Mouse (Mus musculus): Measurements from ENCODE around the gene Cbr3.
"Not testable (repeated sequence)": the region's sequence is repeated elsewhere in the genome, so short reads cannot be mapped to it uniquely, and the experiment has no call there.

Cbr3 gene

DNA sequence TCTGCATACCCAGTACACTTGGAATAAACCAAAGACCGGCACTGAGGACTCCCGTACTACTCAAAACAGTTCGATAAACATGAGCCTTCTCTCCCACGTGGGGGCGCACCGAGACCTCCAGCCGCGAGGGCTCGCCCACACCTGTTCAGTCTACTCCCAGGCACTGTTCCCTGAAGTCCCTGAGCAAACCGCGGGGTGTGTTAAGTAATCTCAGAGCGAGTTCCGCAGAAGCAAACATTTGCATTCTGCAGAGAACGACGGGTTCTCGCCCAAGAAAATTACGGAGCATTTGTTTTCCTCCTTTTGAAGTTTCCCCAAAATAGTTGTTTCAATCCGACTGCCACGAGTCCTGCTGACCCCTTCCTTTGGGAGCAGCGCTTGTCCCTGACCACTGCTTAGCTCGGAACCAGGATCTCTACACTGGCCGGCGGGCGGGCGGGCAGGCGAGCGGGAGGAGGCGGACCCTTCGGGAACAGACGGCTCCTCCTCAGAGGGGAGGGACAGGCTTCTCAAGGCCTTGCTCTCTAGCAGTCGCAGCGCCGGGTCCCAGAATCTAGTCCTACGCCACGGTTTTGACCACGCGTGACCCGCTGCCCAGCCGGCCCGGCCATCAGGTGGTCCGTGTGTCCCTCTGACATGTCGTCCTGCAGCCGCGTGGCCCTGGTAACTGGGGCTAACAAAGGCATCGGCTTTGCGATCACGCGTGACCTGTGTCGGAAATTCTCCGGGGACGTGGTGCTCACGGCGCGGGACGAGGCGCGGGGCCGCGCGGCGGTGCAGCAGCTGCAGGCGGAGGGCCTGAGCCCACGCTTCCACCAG lies at the start of gene Cbr3:
Cbr3 (plus strand) TSS at position 527 of the 819 bp plus-strand sequence.
- peak; percentile 85 for DNase-seq (ENCODE audit: low spot score)

DNA sequence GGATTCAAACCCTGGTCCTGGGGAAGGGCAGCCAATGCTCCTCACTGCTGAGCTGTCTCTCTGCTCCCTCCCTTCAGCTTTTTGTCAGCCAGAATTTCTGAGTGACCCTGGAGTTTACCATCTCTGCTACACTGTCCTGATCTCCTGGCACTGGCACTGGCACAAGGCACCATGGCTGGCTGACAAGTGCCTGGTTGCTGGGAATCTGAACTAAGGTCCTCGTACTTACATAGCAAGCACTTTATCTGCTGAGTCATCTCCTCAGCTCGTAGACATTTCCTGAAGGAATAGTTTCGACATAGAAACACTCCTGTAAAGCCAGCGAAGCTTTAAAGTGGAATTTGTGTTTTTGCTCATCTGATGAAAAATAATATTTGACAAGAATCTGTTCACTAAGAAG lies 39.0 kb upstream of the Cbr3 start:
- DNase-seq (ENCODE audit: low spot score): peak; percentile 12

DNA sequence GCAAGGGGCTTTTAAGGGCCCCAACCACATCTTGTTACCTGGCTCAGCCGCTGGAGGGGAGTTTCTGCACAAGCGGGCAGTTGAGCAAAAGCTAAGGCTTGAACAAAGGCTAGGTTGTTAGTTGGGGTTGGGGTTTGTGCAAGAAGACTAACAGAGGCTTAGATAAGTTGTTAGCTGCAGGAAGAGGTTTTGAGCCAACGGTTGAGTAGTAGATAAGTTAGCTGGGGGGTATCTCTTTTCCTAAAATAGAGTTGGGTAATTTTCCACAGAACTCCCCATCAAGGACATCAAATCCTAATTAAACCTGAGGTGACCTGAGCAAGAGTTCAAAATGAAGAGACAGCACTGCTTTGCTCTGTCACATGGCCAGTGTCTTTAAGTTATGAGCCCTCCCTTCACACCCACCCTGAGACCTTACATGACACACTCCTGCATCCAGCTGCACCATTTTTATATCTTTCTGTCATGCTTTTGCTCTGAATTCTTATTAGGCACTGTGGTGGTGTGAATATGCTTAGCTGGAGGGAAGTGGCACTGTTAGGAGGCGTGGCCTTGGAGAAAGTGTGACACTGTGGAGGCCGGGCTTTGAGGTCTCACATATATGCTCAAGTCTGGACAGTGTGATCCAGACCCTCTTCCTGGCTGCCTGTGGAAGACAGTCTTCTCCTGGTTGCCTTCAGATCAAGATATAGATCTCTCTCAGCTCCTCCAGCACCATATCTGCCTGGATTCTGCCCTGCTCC lies 34.4 kb upstream of the Cbr3 start:
- no peak for DNase-seq (ENCODE audit: low spot score)

GRCm38 (mm10) chr16:93667976-93668375 lies 15.0 kb upstream of the Cbr3 start:
- no peak for DNase-seq (ENCODE audit: low spot score)

GRCm38 (mm10) chr16:93669521-93669920 lies 13.5 kb upstream of the Cbr3 start:
- DNase-seq (ENCODE audit: low spot score): no peak

DNA sequence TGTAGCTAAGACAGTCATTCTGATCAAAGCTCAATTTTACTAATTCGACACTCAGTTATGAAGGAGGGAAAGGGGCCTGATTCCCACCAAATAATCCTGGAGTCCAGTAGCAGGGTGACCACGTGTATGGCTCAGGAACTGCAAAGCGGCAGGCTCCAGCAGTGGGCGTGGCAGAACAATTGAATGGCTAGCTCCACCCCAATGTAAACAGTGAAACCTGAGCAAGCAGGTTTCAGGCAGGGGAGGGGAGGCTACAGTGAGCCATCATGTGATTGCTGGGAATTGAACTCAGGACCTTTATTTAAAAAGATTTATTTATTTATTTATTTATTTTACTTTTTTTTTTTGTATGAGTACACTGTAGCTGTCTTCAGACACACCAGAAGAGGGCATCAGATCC lies 12.5 kb upstream of the Cbr3 start:
- peak; percentile 9 for DNase-seq (ENCODE audit: low spot score)

GRCm38 (mm10) chr16:93671064-93671463 lies 12.0 kb upstream of the Cbr3 start:
- DNase-seq (ENCODE audit: low spot score): no peak

DNA sequence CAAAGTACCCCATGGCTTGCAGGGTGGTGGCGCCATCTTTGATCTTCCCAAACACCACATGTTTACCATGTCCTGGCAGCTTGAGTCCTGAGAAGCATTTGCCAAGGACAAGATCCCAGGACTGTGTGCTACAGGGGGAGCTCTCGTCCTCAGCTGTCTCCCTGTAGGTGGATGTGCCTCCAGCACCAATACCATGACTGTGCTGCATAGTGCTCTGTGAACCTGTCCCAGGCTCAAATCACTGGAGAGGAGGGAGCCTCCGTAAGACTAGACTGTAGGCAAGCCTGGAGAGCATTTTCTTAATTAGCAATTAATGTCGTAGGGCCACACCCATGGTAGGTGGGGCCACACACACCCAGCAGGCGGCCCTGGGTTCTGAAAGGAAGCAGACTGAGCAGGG lies 6.6 kb upstream of the Cbr3 start:
- DNase-seq (ENCODE audit: low spot score): no peak

- no peak for DNase-seq (ENCODE audit: low spot score)
These were observed 4.8 kb upstream of the Cbr3 start for GRCm38 (mm10) chr16:93678206-93678605.

- DNase-seq (ENCODE audit: low spot score): no peak
These were observed 3.9 kb upstream of the Cbr3 start for GRCm38 (mm10) chr16:93679165-93679564.

DNA sequence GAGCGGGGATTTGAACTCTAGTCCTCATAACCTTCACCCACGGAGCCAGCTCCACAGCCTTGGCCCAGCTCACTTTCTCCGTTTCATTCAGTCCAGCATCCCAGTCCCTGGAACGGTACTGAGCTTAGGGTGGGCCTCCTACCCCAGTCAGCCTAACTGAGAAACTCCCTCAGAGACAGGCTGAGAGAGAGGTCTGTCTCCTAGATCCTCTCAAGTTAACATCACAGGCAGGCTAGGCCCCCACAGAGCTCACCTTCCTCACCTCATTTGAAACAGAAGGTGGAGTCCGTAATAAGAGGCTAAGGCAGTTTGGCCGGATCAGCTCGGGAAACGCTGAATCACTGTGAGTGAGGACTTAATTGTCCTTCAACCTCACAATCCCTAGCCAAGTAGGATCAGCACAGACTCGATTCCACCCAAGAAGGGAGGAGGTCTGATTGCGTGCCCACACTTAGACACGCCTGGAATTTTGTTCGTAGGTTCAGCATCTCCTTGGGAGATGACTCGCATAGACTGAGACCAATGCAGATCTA lies 793 bp upstream of the Cbr3 start:
- no peak for DNase-seq (ENCODE audit: low spot score)

DNA sequence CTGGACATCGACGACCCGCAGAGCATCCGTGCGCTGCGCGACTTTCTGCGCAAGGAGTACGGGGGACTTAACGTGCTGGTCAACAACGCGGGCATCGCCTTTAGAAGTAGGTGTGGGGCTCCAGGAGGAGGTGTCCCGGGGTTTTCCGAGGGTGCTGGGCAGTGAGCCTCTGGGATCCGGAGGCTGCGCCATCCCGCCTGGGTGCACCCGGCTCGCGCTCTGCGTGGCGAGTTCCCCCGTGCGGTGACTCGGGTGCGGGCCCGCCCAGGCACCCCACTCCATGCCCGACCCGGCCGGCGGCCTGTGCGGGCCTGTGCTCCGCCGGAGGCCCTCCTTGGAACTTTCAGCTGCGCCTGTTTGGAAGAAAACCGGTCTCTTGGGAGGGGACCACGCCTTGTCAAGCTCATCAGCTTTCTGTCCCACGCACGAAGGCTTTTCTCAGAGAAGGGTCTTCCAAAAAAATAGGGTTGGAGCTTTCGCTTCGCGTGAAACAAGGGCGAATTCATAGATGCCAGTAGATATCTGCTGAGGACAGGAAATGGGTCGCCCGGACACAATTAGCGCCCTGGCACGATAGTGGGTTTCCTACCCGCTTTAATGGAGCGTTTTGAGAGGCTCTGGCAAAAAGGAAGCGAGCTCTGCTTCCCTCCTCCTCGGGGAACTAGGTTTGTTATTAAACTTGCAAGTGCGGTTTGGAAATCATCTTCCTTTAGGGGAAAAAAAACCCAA lies 657 bp downstream of the Cbr3 start:
- DNase-seq (ENCODE audit: low spot score): peak; percentile 10

- no peak for DNase-seq (ENCODE audit: low spot score)
These were observed 1.4 kb downstream of the Cbr3 start for GRCm38 (mm10) chr16:93684441-93684840.

DNA sequence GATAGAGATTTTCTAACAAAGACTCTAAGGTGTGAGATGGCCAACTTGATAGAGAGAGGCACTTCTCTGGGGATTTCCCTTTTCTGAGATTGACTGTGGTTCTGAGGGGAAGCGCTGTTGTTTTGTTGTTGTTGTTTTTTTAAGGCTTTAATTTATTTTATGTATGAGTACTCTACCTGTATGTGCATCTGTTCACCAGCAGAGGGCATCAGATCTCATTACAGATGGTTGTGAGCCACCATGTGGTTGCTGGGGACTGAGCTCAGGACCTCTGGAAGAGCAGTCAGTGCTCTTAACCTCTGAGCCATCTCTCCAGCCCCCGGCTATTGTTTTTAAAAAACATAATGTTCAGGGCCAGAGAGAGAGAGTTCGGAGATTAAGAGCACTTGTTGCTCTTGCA lies 2.8 kb downstream of the Cbr3 start:
- DNase-seq (ENCODE audit: low spot score): not testable (repeated sequence)

GRCm38 (mm10) chr16:93686421-93686820 lies 3.4 kb downstream of the Cbr3 start:
- DNase-seq (ENCODE audit: low spot score): no peak

DNA sequence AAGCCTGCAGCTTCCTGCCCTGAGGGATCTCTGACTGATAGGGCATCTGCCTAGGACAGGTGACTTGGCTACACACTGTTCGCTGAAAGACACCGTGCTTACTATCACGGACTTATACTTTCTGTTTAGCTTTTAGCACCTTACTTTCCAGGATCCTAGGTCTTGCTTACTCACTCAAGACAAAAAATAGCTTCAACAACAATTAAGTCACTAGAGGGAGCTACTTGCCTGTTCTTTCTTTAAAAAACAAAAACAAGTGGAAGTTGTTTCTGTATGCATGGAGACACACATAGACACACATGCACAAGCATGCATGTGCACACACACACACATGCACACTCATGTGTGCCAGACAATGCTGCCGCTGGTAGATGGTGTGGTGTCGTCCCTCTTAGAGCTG lies 3.9 kb downstream of the Cbr3 start:
- peak; percentile 60 for DNase-seq (ENCODE audit: low spot score)

DNA sequence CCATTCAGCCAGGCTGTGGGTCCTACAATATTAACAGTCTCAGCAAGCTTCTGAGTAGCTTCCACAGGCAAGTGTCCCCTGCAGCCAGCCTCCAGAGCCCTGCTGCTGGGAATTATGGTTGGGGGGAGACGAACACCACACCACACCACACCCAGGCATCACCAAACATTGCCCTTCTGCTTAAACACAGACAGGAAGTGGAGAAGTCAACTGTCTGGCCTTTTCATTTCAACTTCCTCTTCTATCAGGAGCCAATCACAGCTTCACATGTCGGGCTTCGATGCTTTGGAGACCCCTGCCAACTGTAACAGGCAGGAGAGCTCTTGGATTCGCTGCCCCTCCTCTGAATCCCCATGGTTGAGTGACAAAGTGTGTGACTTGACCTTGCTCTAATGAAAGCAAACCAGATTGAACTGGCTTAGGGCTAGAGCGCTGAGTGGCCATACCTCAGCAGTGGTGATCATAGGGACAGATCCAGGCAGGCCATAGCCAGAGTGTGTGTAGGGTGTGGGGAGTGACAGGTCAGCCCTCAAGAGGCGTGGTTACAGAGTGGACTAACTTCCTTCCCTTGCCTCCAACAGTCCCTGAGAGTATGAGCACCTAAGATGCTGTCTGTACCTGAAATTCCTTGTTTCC lies 8.3 kb downstream of the Cbr3 start:
- DNase-seq (ENCODE audit: low spot score): no peak

DNA sequence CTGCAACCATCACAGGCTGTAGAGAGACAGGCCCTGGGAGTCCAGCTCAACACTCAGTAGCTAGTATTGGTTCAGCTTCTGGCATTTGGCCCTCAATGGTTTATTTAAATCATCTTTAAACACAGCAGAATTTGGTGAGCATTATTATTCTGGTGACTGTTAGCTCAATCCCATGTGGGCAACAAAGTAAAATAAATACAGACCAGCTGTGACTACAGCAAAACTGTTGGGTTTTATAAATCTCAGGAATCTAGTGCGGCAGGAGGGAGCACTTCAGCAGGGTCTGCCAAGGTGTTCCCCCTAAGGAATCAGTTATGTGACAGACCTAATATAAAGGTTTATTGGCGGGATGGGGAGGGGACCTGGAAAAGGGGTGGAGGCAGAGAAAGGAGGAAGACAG lies 9.7 kb downstream of the Cbr3 start:
- DNase-seq (ENCODE audit: low spot score): no peak

GRCm38 (mm10) chr16:93707116-93707515 lies 24.1 kb downstream of the Cbr3 start:
- no peak for DNase-seq (ENCODE audit: low spot score)

- no peak for DNase-seq (ENCODE audit: low spot score)
These were observed 26.2 kb downstream of the Cbr3 start for GRCm38 (mm10) chr16:93709217-93709616.

DNA sequence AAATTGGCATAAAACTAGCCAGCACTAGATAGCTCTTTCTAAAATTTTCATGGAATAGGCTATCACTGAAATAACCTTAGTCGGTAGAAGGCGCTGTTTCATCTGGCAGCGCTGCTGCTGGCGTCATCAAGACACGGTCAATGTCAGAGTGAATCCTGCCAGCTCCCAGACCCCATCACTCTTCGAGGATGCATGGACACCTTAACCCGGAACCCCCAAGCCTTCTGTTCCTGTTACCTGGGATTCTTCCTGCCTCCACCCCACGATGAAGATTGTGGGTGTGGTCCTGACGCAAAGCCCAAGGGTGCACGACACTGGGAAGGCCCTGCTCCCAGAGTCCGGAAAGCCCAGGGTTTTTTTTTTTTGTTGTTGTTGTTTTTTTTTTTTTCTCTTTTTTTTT lies 27.9 kb downstream of the Cbr3 start:
- peak; percentile 86 for DNase-seq (ENCODE audit: low spot score)

Data from lung, postnatal 25 days (tissue).